Mouse (Mus musculus) brain, embryonic 14.5 days (tissue): ENCODE measurements at regions not wholly inside any gene's neighbourhood (a gene's known extent, or its start where the extent isn't known, plus 50 kb on each side); places are given as distances from the start of the nearest gene placed in this dataset.

Source experiments
- CTCF ChIP-seq: fragments of 200-500 bp; IDR thresholded peaks from 2 replicates; pipeline ENCODE4 v1.5.1; 2012; ENCODE audit warnings: inconsistent platforms, mild to moderate bottlenecking, moderate library complexity, borderline replicate concordance; ENCODE audit not compliant: insufficient read depth, insufficient read length; ENCODE audit errors: extremely low read depth
- POLR2A ChIP-seq: fragments of 200-500 bp; IDR thresholded peaks from 2 replicates; pipeline ENCODE4 v1.6.1; 2012; ENCODE audit warnings: mild to moderate bottlenecking, inconsistent platforms, borderline replicate concordance; ENCODE audit not compliant: poor library complexity, insufficient read depth, insufficient read length, severe bottlenecking; ENCODE audit errors: extremely low read depth

DNA sequence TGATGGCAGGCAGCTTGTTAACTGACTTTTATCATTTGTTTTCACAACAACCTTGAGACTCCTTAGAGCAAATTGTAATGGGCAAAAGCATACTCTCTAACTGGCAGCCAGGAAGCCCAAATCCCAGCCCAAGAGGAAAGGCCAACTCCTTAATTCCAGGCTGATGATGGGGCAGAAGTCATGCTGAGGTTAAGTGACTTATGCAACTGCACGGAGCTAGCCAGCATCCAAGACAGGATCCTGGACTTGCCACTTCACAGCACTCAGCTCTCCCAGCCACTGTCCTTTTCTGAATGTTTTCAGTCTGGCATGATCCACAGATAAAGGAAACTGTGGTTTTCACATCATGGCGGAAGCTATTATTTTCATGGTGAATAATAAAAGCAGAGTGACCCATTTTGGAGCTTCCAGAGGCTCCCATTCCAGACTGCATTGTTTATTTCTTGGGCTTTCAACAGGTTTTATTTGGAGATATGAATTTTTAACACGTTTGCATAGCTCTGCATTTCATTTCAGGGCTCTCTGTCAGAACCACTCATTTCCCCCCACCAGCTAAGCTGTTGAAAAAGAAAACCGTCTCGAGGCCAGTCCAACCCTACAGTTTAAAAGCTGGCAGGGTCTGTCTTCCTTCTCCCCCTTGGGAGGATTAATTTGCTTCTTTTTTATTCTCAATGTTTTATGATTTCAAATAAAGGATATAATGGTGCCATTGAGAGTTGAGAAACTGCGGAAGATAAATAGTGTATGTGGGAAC lies 288.7 kb downstream of the Rab28 start:
- TF ChIP-seq CTCF: no peak
- TF ChIP-seq POLR2A: no peak
